Mouse (Mus musculus) yolk sac, embryonic 10.5 days (tissue): ENCODE results near the gene Sox6.

Experiments
- DNase-seq: peaks from one replicate; pipeline ENCODE4 v3.0.0-alpha.2; 2017; ENCODE audit warnings: low spot score

Sox6 gene

GRCm38 (mm10) chr7:115752121-115752634 is 286.4 kb downstream of the Sox6 start:
- no peak for DNase-seq

- DNase-seq, result no peak
Measured at GRCm38 (mm10) chr7:115751083-115751482, 287.5 kb downstream of the Sox6 start.

- peak; percentile 19 for DNase-seq
Measured at GRCm38 (mm10) chr7:115750275-115750825, 288.2 kb downstream of the Sox6 start.

- DNase-seq, result no peak
Measured at GRCm38 (mm10) chr7:115747541-115747940, 291.1 kb downstream of the Sox6 start.

GRCm38 (mm10) chr7:115745672-115746253 is 292.8 kb downstream of the Sox6 start:
- no peak for DNase-seq

GRCm38 (mm10) chr7:115734137-115734536 is 304.5 kb downstream of the Sox6 start:
- no peak for DNase-seq

GRCm38 (mm10) chr7:115732824-115733223 is 305.8 kb downstream of the Sox6 start:
- no peak for DNase-seq

GRCm38 (mm10) chr7:115726776-115727175 is 311.8 kb downstream of the Sox6 start:
- no peak for DNase-seq

- no peak for DNase-seq
Measured at GRCm38 (mm10) chr7:115724404-115724803, 314.2 kb downstream of the Sox6 start.

- DNase-seq, result no peak
Measured at GRCm38 (mm10) chr7:115721624-115722540, 316.7 kb downstream of the Sox6 start.

GRCm38 (mm10) chr7:115719791-115720190 is 318.8 kb downstream of the Sox6 start:
- no peak for DNase-seq

GRCm38 (mm10) chr7:115706141-115706540 is 332.5 kb downstream of the Sox6 start:
- peak; percentile 61 for DNase-seq

- DNase-seq, result no peak
Measured at GRCm38 (mm10) chr7:115698105-115698504, 340.5 kb downstream of the Sox6 start.

GRCm38 (mm10) chr7:115693206-115693605 is 345.4 kb downstream of the Sox6 start:
- no peak for DNase-seq

GRCm38 (mm10) chr7:115691091-115691490 is 347.5 kb downstream of the Sox6 start:
- no peak for DNase-seq

GRCm38 (mm10) chr7:115686687-115687086 is 351.9 kb downstream of the Sox6 start:
- DNase-seq, result no peak

- no peak for DNase-seq
Measured at GRCm38 (mm10) chr7:115684142-115684541, 354.5 kb downstream of the Sox6 start.

- DNase-seq, result no peak
Measured at GRCm38 (mm10) chr7:115671749-115672148, 366.8 kb downstream of the Sox6 start.

GRCm38 (mm10) chr7:115671272-115671671 is 367.3 kb downstream of the Sox6 start:
- no peak for DNase-seq

- no peak for DNase-seq
Measured at GRCm38 (mm10) chr7:115669207-115670004, 369.2 kb downstream of the Sox6 start.

- DNase-seq, result no peak
Measured at GRCm38 (mm10) chr7:115666686-115667382, 371.8 kb downstream of the Sox6 start.
